Mouse (Mus musculus) CH12.LX (cell line): Measurements from ENCODE around the gene Cmc4. TPM values are rescaled to one million over a fixed set of nuclear protein-coding genes. Genes with fewer than 3 reads are reported as not detected.

ENCODE experiments used
- DNase-seq: peaks from one replicate; pipeline ENCODE4 v3.0.0-alpha.2; 2013; ENCODE audit errors: extremely low read depth
- H3K27ac ChIP-seq: 2 replicates; pipeline ENCODE4 v1.5.1; 2012; ENCODE audit warnings: low read depth, mild to moderate bottlenecking, control low read depth, moderate library complexity; ENCODE audit not compliant: insufficient read depth
- H3K27me3 ChIP-seq: replicated peaks from 2 replicates; pipeline ENCODE3; 2012; ENCODE audit warnings: inconsistent platforms
- H3K36me3 ChIP-seq, 2 experiments: replicated peaks in 1 of 2; 2 replicates each; pipeline versions ENCODE3 to v1.6.1; 2012; ENCODE audit warnings: inconsistent platforms in 1 of 2, low read length in 1 of 2, mild to moderate bottlenecking in 1 of 2, mixed read lengths in 1 of 2, moderate library complexity in 1 of 2; ENCODE audit not compliant: control insufficient read depth in 1 of 2, insufficient read depth in 1 of 2
- H3K4me1 ChIP-seq, 2 experiments: 2 replicates each; pipeline ENCODE4 v1.6.1; 2012; ENCODE audit warnings: inconsistent platforms in 1 of 2, moderate library complexity in 1 of 2; ENCODE audit not compliant: insufficient read depth in 2 of 2, control insufficient read depth in 1 of 2
- H3K4me2 ChIP-seq: 2 replicates; pipeline ENCODE4 v1.6.1; 2012; ENCODE audit warnings: low read depth, mild to moderate bottlenecking, control low read depth; ENCODE audit not compliant: poor library complexity, insufficient read depth, severe bottlenecking
- H3K4me3 ChIP-seq, 3 experiments: fragments of 150-350 bp in 1 of 3; sonication (generic) in 1 of 3; replicated peaks in 1 of 3; 2 replicates each; pipeline versions ENCODE3 to v1.5.1; 2011 to 2012; ENCODE audit warnings: low read depth in 2 of 3, low read length in 2 of 3, mild to moderate bottlenecking in 2 of 3, moderate library complexity in 2 of 3, control low read depth in 1 of 3, improper control_type of control experiment in 1 of 3, inconsistent platforms in 1 of 3, mixed read lengths in 1 of 3; ENCODE audit not compliant: poor library complexity in 1 of 3
- H3K79me2 ChIP-seq: replicated peaks from 2 replicates; pipeline ENCODE4 v1.6.1; 2012; ENCODE audit warnings: mild to moderate bottlenecking, moderate library complexity; ENCODE audit not compliant: control insufficient read depth, poor library complexity, insufficient read depth, severe bottlenecking; ENCODE audit errors: extremely low read depth
- H3K9ac ChIP-seq: 2 replicates; pipeline ENCODE4 v1.6.1; 2012; ENCODE audit warnings: low read depth, mild to moderate bottlenecking, control low read depth, moderate library complexity; ENCODE audit not compliant: insufficient read depth
- H3K9me3 ChIP-seq: replicated peaks from 2 replicates; pipeline ENCODE3; 2012; ENCODE audit warnings: low read length, inconsistent platforms, mixed read lengths
- EP300 ChIP-seq: IDR thresholded peaks from 2 replicates; pipeline ENCODE4 v1.6.1; 2011; ENCODE audit warnings: low read length, improper control_type of control experiment
- ETS1 ChIP-seq: conservative IDR thresholded peaks from 2 replicates; pipeline ENCODE4 v1.6.1; 2012; ENCODE audit warnings: low read depth, mild to moderate bottlenecking, inconsistent platforms, low read length, improper control_type of control experiment, moderate library complexity
- GABPA ChIP-seq: IDR thresholded peaks from 2 replicates; pipeline ENCODE4 v1.6.1; 2012; ENCODE audit warnings: low read depth, low read length, improper control_type of control experiment, inconsistent platforms; ENCODE audit not compliant: insufficient replicate concordance
- HCFC1 ChIP-seq: IDR thresholded peaks from 2 replicates; pipeline ENCODE4 v1.6.1; 2012; ENCODE audit warnings: low read depth, mild to moderate bottlenecking, inconsistent platforms, low read length, improper control_type of control experiment
- JUN ChIP-seq: IDR thresholded peaks from 2 replicates; pipeline ENCODE4 v1.6.1; 2011; ENCODE audit warnings: low read depth, mild to moderate bottlenecking, low read length, improper control_type of control experiment, moderate library complexity; ENCODE audit not compliant: insufficient read depth
- JUND ChIP-seq: conservative IDR thresholded peaks from 2 replicates; pipeline ENCODE4 v1.6.1; 2011; ENCODE audit warnings: low read depth, low read length, improper control_type of control experiment
- MAFK ChIP-seq: IDR thresholded peaks from 2 replicates; pipeline ENCODE4 v1.6.1; 2011; ENCODE audit warnings: low read length, improper control_type of control experiment; ENCODE audit not compliant: insufficient replicate concordance
- MXI1 ChIP-seq: IDR thresholded peaks from 2 replicates; pipeline ENCODE4 v1.6.1; 2011; ENCODE audit warnings: mild to moderate bottlenecking, low read depth, low read length, improper control_type of control experiment
- NRF1 ChIP-seq: IDR thresholded peaks from 2 replicates; pipeline ENCODE4 v1.6.1; 2014; ENCODE audit warnings: low read depth, mild to moderate bottlenecking, inconsistent platforms, low read length, improper control_type of control experiment, moderate library complexity
- PAX5 ChIP-seq: IDR thresholded peaks from 2 replicates; pipeline ENCODE4 v1.6.1; 2012; ENCODE audit warnings: low read length, inconsistent platforms, mixed read lengths
- POLR2A ChIP-seq: IDR thresholded peaks from 2 replicates; pipeline ENCODE4 v1.6.1; 2011; ENCODE audit warnings: low read depth, mild to moderate bottlenecking, improper control_type of control experiment, low read length
- RAD21 ChIP-seq: IDR thresholded peaks from 2 replicates; pipeline ENCODE4 v1.6.1; 2011; ENCODE audit warnings: low read depth, mild to moderate bottlenecking, low read length, improper control_type of control experiment, moderate library complexity
- TBP ChIP-seq: conservative IDR thresholded peaks from 2 replicates; pipeline ENCODE4 v1.6.1; 2011; ENCODE audit warnings: low read depth, low read length, improper control_type of control experiment
- TCF12 ChIP-seq: IDR thresholded peaks from 2 replicates; pipeline ENCODE4 v1.6.1; 2014; ENCODE audit warnings: low read depth, mild to moderate bottlenecking, inconsistent platforms, low read length, improper control_type of control experiment
- USF1 ChIP-seq: IDR thresholded peaks from 2 replicates; pipeline ENCODE4 v1.6.1; 2014; ENCODE audit warnings: low read depth, mild to moderate bottlenecking, inconsistent platforms, low read length, improper control_type of control experiment
- ZC3H11A ChIP-seq: IDR thresholded peaks from 2 replicates; pipeline ENCODE4 v1.6.1; 2012; ENCODE audit warnings: low read depth, mild to moderate bottlenecking, inconsistent platforms, low read length, improper control_type of control experiment
- ZMIZ1 ChIP-seq: IDR thresholded peaks from 2 replicates; pipeline ENCODE4 v1.6.1; 2012; ENCODE audit warnings: low read depth, mild to moderate bottlenecking, inconsistent platforms, low read length, improper control_type of control experiment
- ZNF384 ChIP-seq: IDR thresholded peaks from 2 replicates; pipeline ENCODE4 v1.6.1; 2012; ENCODE audit warnings: low read depth, low read length, improper control_type of control experiment, inconsistent platforms
- dilution Hi-C: fragments of 300-500 bp; cut with MboI; formaldehyde crosslinking; loops from 2 replicates; pipeline ENCODE4 v1.14.3; 2020; ENCODE audit warnings: low sequenced_read_pairs; ENCODE audit not compliant: extremely low pct_unique_long_range_greater_than_20kb, extremely low pct_ligation_motif_present
- in situ Hi-C: fragments of 300-500 bp; cut with MboI; formaldehyde crosslinking; loops from 3 replicates; pipeline ENCODE4 v1.14.3; 2019; ENCODE audit warnings: low sequenced_read_pairs, low pct_ligation_motif_present, low pct_unique_long_range_greater_than_20kb, mixed read lengths
- polyA plus RNA-seq: library from polyadenylated mRNA; unstranded; fragments of >175 nt; gene quantifications from 2 replicates; pipeline ENCODE4 v1.2.1, GENCODE M21; 2012; ENCODE audit warnings: low read depth; ENCODE audit not compliant: insufficient read length
- total RNA-seq, 2 experiments: library from RNA; depleted of rRNA; stranded (reverse); fragments of 300-350 nt in 1 of 2; fragments of >200 nt in 1 of 2; gene quantifications; 2 replicates each; pipeline ENCODE4 v1.2.3; 2012 to 2014

Gene Cmc4
- total and polyA plus RNA-seq, 3 experiments, result 5.4 to 11.2 (median 8.8) TPM

DNA sequence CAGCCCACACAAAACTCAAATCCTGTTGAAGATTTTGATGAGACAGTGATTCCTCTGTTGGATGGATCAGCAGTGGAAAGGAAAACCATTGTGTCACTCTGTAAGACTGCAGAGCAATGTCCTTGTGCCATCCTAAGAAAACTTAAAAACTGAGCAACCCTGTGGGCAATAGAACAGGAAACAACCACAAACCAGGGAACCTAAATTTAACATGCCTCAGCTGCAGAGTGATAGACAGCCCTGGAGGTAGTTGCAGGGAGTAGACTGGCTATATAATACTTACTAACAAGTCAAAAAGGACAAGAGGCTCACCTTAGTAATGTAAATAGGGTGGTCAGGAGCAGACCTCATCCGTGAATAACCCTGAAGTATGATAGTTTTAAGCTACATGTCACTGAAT, 38.2 kb upstream of the Cmc4 start:
- in situ Hi-C loops, result no loop called here
- no peaks in the 10 kb centered on the region for H3K27me3 ChIP-seq
- no peaks in the 10 kb centered on the region for H3K79me2 ChIP-seq
- peaks cover 0 to 21% of the 10 kb centered on the region in 2 experiments for H3K36me3 ChIP-seq
- no peak overlapping the region for H3K4me3 ChIP-seq
- no peaks in the 10 kb centered on the region for H3K9me3 ChIP-seq
- no peak for DNase-seq
- no peak overlapping the region for H3K27ac ChIP-seq
- no peak overlapping the region for H3K9ac ChIP-seq
- no peaks in the 10 kb centered on the region for H3K4me1 ChIP-seq
- no peak overlapping the region for H3K4me2 ChIP-seq
- dilution Hi-C loops, result no loop called here
- TF ChIP-seq TCF12, result no peak
- no peak for TF ChIP-seq POLR2A
- no peak for TF ChIP-seq ZMIZ1
- TF ChIP-seq RAD21, result no peak
- no peak for TF ChIP-seq MXI1
- no peak for TF ChIP-seq MAFK
- TF ChIP-seq NRF1, result no peak
- TF ChIP-seq GABPA, result no peak
- no peak for TF ChIP-seq JUND
- no peak for TF ChIP-seq ZC3H11A
- TF ChIP-seq, all 38 proteins: peak for 0

DNA sequence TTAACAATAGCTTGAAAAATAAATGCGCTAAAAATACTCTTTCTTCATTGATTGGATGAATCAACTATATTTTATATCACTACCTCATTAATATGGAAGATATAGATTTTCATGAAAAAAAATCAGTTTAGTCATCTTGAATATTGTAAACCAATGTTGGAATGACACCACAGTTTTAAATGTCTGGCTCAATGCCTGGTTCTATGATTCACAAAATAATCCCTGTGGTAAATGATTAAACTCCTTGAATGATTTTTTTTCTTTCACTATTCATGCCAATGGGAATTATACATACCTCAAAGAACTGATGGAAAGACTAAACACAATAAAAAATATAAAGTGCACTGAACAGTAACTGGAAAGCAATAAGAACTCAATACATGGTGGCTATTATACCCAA, 6.7 kb downstream of the Cmc4 start:
- no peak for TF ChIP-seq POLR2A
- no peak for TF ChIP-seq GABPA
- TF ChIP-seq ETS1, result no peak
- no peak for TF ChIP-seq PAX5
- TF ChIP-seq HCFC1, result no peak
- TF ChIP-seq EP300, result no peak
- no peaks in the 10 kb centered on the region for H3K27me3 ChIP-seq
- no peak overlapping the region for H3K27ac ChIP-seq
- dilution Hi-C loops (no loop called here), in situ Hi-C loops (no loop called here)
- no peaks in the 10 kb centered on the region for H3K4me1 ChIP-seq
- H3K79me2 ChIP-seq, result no peaks in the 10 kb centered on the region
- no peak overlapping the region for H3K4me2 ChIP-seq
- no peak overlapping the region for H3K9ac ChIP-seq
- H3K36me3 ChIP-seq, result peaks cover 0 to 6% of the 10 kb centered on the region in 2 experiments
- no peak for DNase-seq
- H3K4me3 ChIP-seq, result no peak overlapping the region
- H3K9me3 ChIP-seq, result no peaks in the 10 kb centered on the region

DNA sequence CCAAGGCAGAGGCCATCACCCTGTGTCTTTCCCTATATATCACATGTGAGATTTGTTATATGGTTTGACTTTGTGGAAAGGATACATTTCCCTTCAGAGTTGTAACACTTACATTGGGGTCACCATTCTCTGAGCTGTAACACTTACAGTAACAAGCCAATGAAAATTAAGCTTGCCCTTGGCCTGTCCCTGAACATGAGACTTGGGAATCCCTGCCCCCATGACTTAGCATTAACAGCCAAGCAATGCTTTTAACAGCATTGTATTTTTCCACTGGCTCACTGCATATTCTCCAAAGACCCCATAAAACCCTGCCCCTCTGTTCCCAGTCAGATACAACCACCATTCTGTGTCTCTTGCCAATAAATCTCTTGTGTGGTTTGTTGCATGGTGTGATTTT, 13.0 kb downstream of the Cmc4 start:
- no peak overlapping the region for H3K27ac ChIP-seq
- H3K9me3 ChIP-seq, result no peaks in the 10 kb centered on the region

More for the DNA sequence above, 13.0 kb downstream of the Cmc4 start:
- H3K4me1 ChIP-seq, result no peaks in the 10 kb centered on the region
- H3K36me3 ChIP-seq, result peaks cover 0 to 9% of the 10 kb centered on the region in 2 experiments
- no peak for DNase-seq
- H3K4me2 ChIP-seq, result no peak overlapping the region
- H3K27me3 ChIP-seq, result no peaks in the 10 kb centered on the region
- no peak overlapping the region for H3K9ac ChIP-seq
- dilution Hi-C loops, result no loop called here
- H3K4me3 ChIP-seq, result no peak overlapping the region
- TF ChIP-seq TBP (no peak), ZNF384 (no peak), JUN (no peak), USF1 (no peak), JUND (no peak)
- in situ Hi-C loops, result no loop called here
- no peaks in the 10 kb centered on the region for H3K79me2 ChIP-seq
